Mouse (Mus musculus): Measurements from ENCODE around the gene Arhgap22. TPM values are rescaled to one million over a fixed set of nuclear protein-coding genes. Genes with fewer than 3 reads are reported as not detected.

Gene Arhgap22
- polyA plus RNA-seq, 1 experiment from 2014 or later, result 14.0 TPM

- Histone ChIP-seq H3K36me3 (ENCODE audit: control insufficient read depth, insufficient read depth, low read length) (no peaks in the 10 kb centered on the region), H3K27me3 (replicated peaks; ENCODE audit: control insufficient read depth, insufficient read depth, low read length) (no peaks in the 10 kb centered on the region), H3K4me3 (ENCODE audit: low read depth, low read length) (no peak overlapping the region), H3K9ac (ENCODE audit: low read depth, low read length) (no peak overlapping the region), H3K4me2 (no peak overlapping the region), H3K4me1 (replicated peaks; ENCODE audit: control insufficient read depth, insufficient read depth, low read length) (no peaks in the 10 kb centered on the region), H3K9me3 (ENCODE audit: control insufficient read depth, low read length) (no peaks in the 10 kb centered on the region), H3K27ac (ENCODE audit: low read depth, low read length) (no peak overlapping the region)
- DNase-seq (ENCODE audit: low spot score) (no peak), ATAC-seq (replicated peaks; ENCODE audit: low FRiP score) (no peak)
- 90% methylated on average over 21 of the region's 21 CpGs for WGBS
These were observed 23.9 kb upstream of the Arhgap22 start for GRCm38 (mm10) chr14:33189849-33190423.

GRCm38 (mm10) chr14:33190646-33191045 lies 23.2 kb upstream of the Arhgap22 start:
- no peaks in the 10 kb centered on the region for H3K4me1 ChIP-seq (replicated peaks; ENCODE audit: control insufficient read depth, insufficient read depth, low read length)
- no peak overlapping the region for H3K9ac ChIP-seq (ENCODE audit: low read depth, low read length)
- no peak overlapping the region for H3K4me2 ChIP-seq
- H3K9me3 ChIP-seq (ENCODE audit: control insufficient read depth, low read length), result no peaks in the 10 kb centered on the region
- DNase-seq (ENCODE audit: low spot score) (no peak), ATAC-seq (replicated peaks; ENCODE audit: low FRiP score) (no peak)
- H3K27me3 ChIP-seq (replicated peaks; ENCODE audit: control insufficient read depth, insufficient read depth, low read length), result no peaks in the 10 kb centered on the region
- no peak overlapping the region for H3K27ac ChIP-seq (ENCODE audit: low read depth, low read length)
- 58% methylated on average over 1 of the region's 1 CpGs for WGBS
- no peak overlapping the region for H3K4me3 ChIP-seq (ENCODE audit: low read depth, low read length)
- H3K36me3 ChIP-seq (ENCODE audit: control insufficient read depth, insufficient read depth, low read length), result no peaks in the 10 kb centered on the region

- no peaks in the 10 kb centered on the region for H3K9me3 ChIP-seq (ENCODE audit: control insufficient read depth, low read length)
- DNase-seq (ENCODE audit: low spot score) (no peak), ATAC-seq (replicated peaks; ENCODE audit: low FRiP score) (no peak)
- H3K4me1 ChIP-seq (replicated peaks; ENCODE audit: control insufficient read depth, insufficient read depth, low read length), result no peaks in the 10 kb centered on the region
- H3K4me2 ChIP-seq, result no peak overlapping the region
- H3K27me3 ChIP-seq (replicated peaks; ENCODE audit: control insufficient read depth, insufficient read depth, low read length), result no peaks in the 10 kb centered on the region
- no peak overlapping the region for H3K4me3 ChIP-seq (ENCODE audit: low read depth, low read length)
- no peaks in the 10 kb centered on the region for H3K36me3 ChIP-seq (ENCODE audit: control insufficient read depth, insufficient read depth, low read length)
- no peak overlapping the region for H3K9ac ChIP-seq (ENCODE audit: low read depth, low read length)
- no peak overlapping the region for H3K27ac ChIP-seq (ENCODE audit: low read depth, low read length)
These were observed 20.1 kb upstream of the Arhgap22 start for GRCm38 (mm10) chr14:33193762-33194161.

GRCm38 (mm10) chr14:33194241-33194640 lies 19.6 kb upstream of the Arhgap22 start:
- no peak overlapping the region for H3K27ac ChIP-seq (ENCODE audit: low read depth, low read length)
- H3K4me3 ChIP-seq (ENCODE audit: low read depth, low read length), result no peak overlapping the region
- H3K4me1 ChIP-seq (replicated peaks; ENCODE audit: control insufficient read depth, insufficient read depth, low read length), result no peaks in the 10 kb centered on the region
- no peaks in the 10 kb centered on the region for H3K9me3 ChIP-seq (ENCODE audit: control insufficient read depth, low read length)
- no peak for ATAC-seq (replicated peaks; ENCODE audit: low FRiP score)
- no peak overlapping the region for H3K4me2 ChIP-seq
- no peak for DNase-seq (ENCODE audit: low spot score)
- no peaks in the 10 kb centered on the region for H3K36me3 ChIP-seq (ENCODE audit: control insufficient read depth, insufficient read depth, low read length)
- H3K27me3 ChIP-seq (replicated peaks; ENCODE audit: control insufficient read depth, insufficient read depth, low read length), result no peaks in the 10 kb centered on the region
- WGBS, result 49% methylated on average over 3 of the region's 3 CpGs
- H3K9ac ChIP-seq (ENCODE audit: low read depth, low read length), result no peak overlapping the region

GRCm38 (mm10) chr14:33202161-33202560 lies 11.7 kb upstream of the Arhgap22 start:
- H3K36me3 ChIP-seq (ENCODE audit: control insufficient read depth, insufficient read depth, low read length), result no peaks in the 10 kb centered on the region
- no peaks in the 10 kb centered on the region for H3K27me3 ChIP-seq (replicated peaks; ENCODE audit: control insufficient read depth, insufficient read depth, low read length)
- no peaks in the 10 kb centered on the region for H3K9me3 ChIP-seq (ENCODE audit: control insufficient read depth, low read length)
- H3K4me2 ChIP-seq, result no peak overlapping the region
- no peak overlapping the region for H3K27ac ChIP-seq (ENCODE audit: low read depth, low read length)
- DNase-seq (ENCODE audit: low spot score) (no peak), ATAC-seq (replicated peaks; ENCODE audit: low FRiP score) (no peak)
- no peak overlapping the region for H3K4me3 ChIP-seq (ENCODE audit: low read depth, low read length)
- H3K4me1 ChIP-seq (replicated peaks; ENCODE audit: control insufficient read depth, insufficient read depth, low read length), result no peaks in the 10 kb centered on the region
- 47% methylated on average over 4 of the region's 4 CpGs for WGBS
- H3K9ac ChIP-seq (ENCODE audit: low read depth, low read length), result no peak overlapping the region

- no peak overlapping the region for H3K9ac ChIP-seq (ENCODE audit: low read depth, low read length)
- no peaks in the 10 kb centered on the region; the same call in 1 of the 2 replicates for H3K27me3 ChIP-seq (replicated peaks; ENCODE audit: control insufficient read depth, insufficient read depth, low read length)
- H3K4me1 ChIP-seq (replicated peaks; ENCODE audit: control insufficient read depth, insufficient read depth, low read length), result no peaks in the 10 kb centered on the region
- WGBS, result 46% methylated on average over 6 of the region's 6 CpGs
- H3K4me3 ChIP-seq (ENCODE audit: low read depth, low read length), result no peak overlapping the region
- DNase-seq (ENCODE audit: low spot score), result no peak
- no peaks in the 10 kb centered on the region for H3K9me3 ChIP-seq (ENCODE audit: control insufficient read depth, low read length)
- no peak overlapping the region for H3K27ac ChIP-seq (ENCODE audit: low read depth, low read length)
- no peak for ATAC-seq (replicated peaks; ENCODE audit: low FRiP score)
- no peaks in the 10 kb centered on the region for H3K36me3 ChIP-seq (ENCODE audit: control insufficient read depth, insufficient read depth, low read length)
- no peak overlapping the region for H3K4me2 ChIP-seq
These were observed 10.9 kb upstream of the Arhgap22 start for GRCm38 (mm10) chr14:33202885-33203284.

- Histone ChIP-seq H3K36me3 (ENCODE audit: control insufficient read depth, insufficient read depth, low read length) (no peaks in the 10 kb centered on the region), H3K9ac (ENCODE audit: low read depth, low read length) (no peak overlapping the region), H3K4me3 (ENCODE audit: low read depth, low read length) (no peak overlapping the region), H3K4me2 (no peak overlapping the region), H3K27me3 (replicated peaks; ENCODE audit: control insufficient read depth, insufficient read depth, low read length) (no peaks in the 10 kb centered on the region; the same call in 1 of the 2 replicates), H3K4me1 (replicated peaks; ENCODE audit: control insufficient read depth, insufficient read depth, low read length) (no peaks in the 10 kb centered on the region), H3K9me3 (ENCODE audit: control insufficient read depth, low read length) (no peaks in the 10 kb centered on the region), H3K27ac (ENCODE audit: low read depth, low read length) (no peak overlapping the region)
- no peak for ATAC-seq (replicated peaks; ENCODE audit: low FRiP score)
- no peak for DNase-seq (ENCODE audit: low spot score)
- 71% methylated on average over 14 of the region's 14 CpGs for WGBS
These were observed 10.0 kb upstream of the Arhgap22 start for GRCm38 (mm10) chr14:33203777-33204176.

GRCm38 (mm10) chr14:33205280-33205965 lies 8.4 kb upstream of the Arhgap22 start:
- H3K9ac ChIP-seq (ENCODE audit: low read depth, low read length), result no peak overlapping the region
- H3K27me3 ChIP-seq (replicated peaks; ENCODE audit: control insufficient read depth, insufficient read depth, low read length), result no peaks in the 10 kb centered on the region; the same call in 1 of the 2 replicates
- no peak overlapping the region for H3K4me3 ChIP-seq (ENCODE audit: low read depth, low read length)
- H3K4me1 ChIP-seq (replicated peaks; ENCODE audit: control insufficient read depth, insufficient read depth, low read length), result no peaks in the 10 kb centered on the region
- WGBS, result 36% methylated on average over 24 of the region's 24 CpGs
- H3K27ac ChIP-seq (ENCODE audit: low read depth, low read length), result no peak overlapping the region
- no peaks in the 10 kb centered on the region for H3K9me3 ChIP-seq (ENCODE audit: control insufficient read depth, low read length)
- DNase-seq (ENCODE audit: low spot score) (no peak), ATAC-seq (replicated peaks; ENCODE audit: low FRiP score) (no peak)
- H3K4me2 ChIP-seq, result peak overlapping the region; percentile 38
- H3K36me3 ChIP-seq (ENCODE audit: control insufficient read depth, insufficient read depth, low read length), result no peaks in the 10 kb centered on the region

GRCm38 (mm10) chr14:33207011-33207410 lies 6.8 kb upstream of the Arhgap22 start:
- no peaks in the 10 kb centered on the region for H3K36me3 ChIP-seq (ENCODE audit: control insufficient read depth, insufficient read depth, low read length)
- H3K9ac ChIP-seq (ENCODE audit: low read depth, low read length), result no peak overlapping the region
- ATAC-seq (replicated peaks; ENCODE audit: low FRiP score) (no peak), DNase-seq (ENCODE audit: low spot score) (no peak)
- no peaks in the 10 kb centered on the region; the same call in 1 of the 2 replicates for H3K27me3 ChIP-seq (replicated peaks; ENCODE audit: control insufficient read depth, insufficient read depth, low read length)
- no peaks in the 10 kb centered on the region for H3K9me3 ChIP-seq (ENCODE audit: control insufficient read depth, low read length)
- no peaks in the 10 kb centered on the region for H3K4me1 ChIP-seq (replicated peaks; ENCODE audit: control insufficient read depth, insufficient read depth, low read length)
- WGBS, result 13% methylated on average over 2 of the region's 2 CpGs
- H3K27ac ChIP-seq (ENCODE audit: low read depth, low read length), result no peak overlapping the region
- no peak overlapping the region for H3K4me2 ChIP-seq
- no peak overlapping the region for H3K4me3 ChIP-seq (ENCODE audit: low read depth, low read length)
